Mouse (Mus musculus): ENCODE results near the gene Msx1.
A peak's percentile ranks its signal among the peaks of the same experiment; 100 is the strongest.
"Not testable (repeated sequence)": the region's sequence is repeated elsewhere in the genome, so short reads cannot be mapped to it uniquely, and the experiment has no call there.

Msx1 gene

GRCm38 (mm10) chr5:37824461-37824795 lies at the start of gene Msx1:
Gene Msx1 (minus strand): TSS chr5:37824583.
- DNase-seq, result no peak

- no peak for DNase-seq
Measured at GRCm38 (mm10) chr5:37865471-37865870, 41.1 kb upstream of the Msx1 start.

GRCm38 (mm10) chr5:37864309-37864708 lies 39.9 kb upstream of the Msx1 start:
- DNase-seq, result no peak

GRCm38 (mm10) chr5:37860846-37861245 lies 36.5 kb upstream of the Msx1 start:
- no peak for DNase-seq

- peak; percentile 39 for DNase-seq
Measured at GRCm38 (mm10) chr5:37860151-37860721, 35.9 kb upstream of the Msx1 start.

GRCm38 (mm10) chr5:37857763-37858545 lies 33.6 kb upstream of the Msx1 start:
- DNase-seq, result no peak

GRCm38 (mm10) chr5:37856057-37856456 lies 31.7 kb upstream of the Msx1 start:
- no peak for DNase-seq

GRCm38 (mm10) chr5:37854233-37854632 lies 29.9 kb upstream of the Msx1 start:
- no peak for DNase-seq

GRCm38 (mm10) chr5:37851305-37851982 lies 27.1 kb upstream of the Msx1 start:
- DNase-seq, result no peak

- DNase-seq, result no peak
Measured at GRCm38 (mm10) chr5:37848991-37849719, 24.8 kb upstream of the Msx1 start.

GRCm38 (mm10) chr5:37836267-37836646 lies 11.9 kb upstream of the Msx1 start:
- no peak for DNase-seq

- no peak for DNase-seq
Measured at GRCm38 (mm10) chr5:37835590-37836266, 11.3 kb upstream of the Msx1 start.

- no peak for DNase-seq
Measured at GRCm38 (mm10) chr5:37832766-37833165, 8.4 kb upstream of the Msx1 start.

GRCm38 (mm10) chr5:37832031-37832430 lies 7.6 kb upstream of the Msx1 start:
- DNase-seq, result no peak

GRCm38 (mm10) chr5:37830436-37830835 lies 6.1 kb upstream of the Msx1 start:
- DNase-seq, result not testable (repeated sequence)

GRCm38 (mm10) chr5:37829926-37830325 lies 5.5 kb upstream of the Msx1 start:
- no peak for DNase-seq

GRCm38 (mm10) chr5:37829296-37829670 lies 4.9 kb upstream of the Msx1 start:
- no peak for DNase-seq

GRCm38 (mm10) chr5:37828591-37829295 lies 4.4 kb upstream of the Msx1 start:
- no peak for DNase-seq

GRCm38 (mm10) chr5:37828001-37828400 lies 3.6 kb upstream of the Msx1 start:
- DNase-seq, result no peak

- DNase-seq, result no peak
Measured at GRCm38 (mm10) chr5:37827626-37827950, 3.2 kb upstream of the Msx1 start.

- no peak for DNase-seq
Measured at GRCm38 (mm10) chr5:37826706-37827625, 2.6 kb upstream of the Msx1 start.

Measured in cerebellum, adult 11 months (tissue).